Mouse (Mus musculus) brain, adult 10 weeks (tissue): ENCODE measurements around the gene Olfr73. TPM values are rescaled to one million over a fixed set of nuclear protein-coding genes. Genes with fewer than 3 reads are reported as not detected.

Experiments used
- polyA plus RNA-seq: library from polyadenylated mRNA; stranded (reverse); fragments of 350-450 nt; fragmentation: Illumina TruSeq; extraction: RNeasy Lipid Tissue Mini Kit (QIAGEN cat#74804); gene quantifications from one replicate; pipeline ENCODE4 v1.2.3, GENCODE M21; 2015; ENCODE audit warnings: low read depth, low replicate concordance

Gene Olfr73
- polyA plus RNA-seq, result not detected

GRCm38 (mm10) chr2:88037599-88037998 is at the start of gene Olfr73:
Gene Olfr73, minus strand, starts transcription at chr2:88037699.

GRCm38 (mm10) chr2:88071730-88072129 is 34.2 kb upstream of the Olfr73 start, which contains the start of gene Olfr1163:
Gene Olfr1163, minus strand, starts transcription at chr2:88071830.

GRCm38 (mm10) chr2:88051029-88051428 is 13.5 kb upstream of the Olfr73 start, which contains the start of gene Olfr1162:
Gene Olfr1162, minus strand, starts transcription at chr2:88051129.

GRCm38 (mm10) chr2:88022474-88022873 is 15.0 kb downstream of the Olfr73 start, which contains the start of gene Olfr1161:
Gene Olfr1161, plus strand, starts transcription at chr2:88022774.

GRCm38 (mm10) chr2:88007515-88008318 is 29.8 kb downstream of the Olfr73 start, which contains the start of gene Olfr1160:
Gene Olfr1160, minus strand, starts transcription at chr2:88008268.

GRCm38 (mm10) chr2:87989813-87990212 is 47.7 kb downstream of the Olfr73 start, which contains the start of gene Olfr1158:
Gene Olfr1158, plus strand, starts transcription at chr2:87990113.

Other genes starting within 250 kb of the Olfr73 start
- not detected for gene Olfr1143, start 237.1 kb downstream of the Olfr73 start, polyA plus RNA-seq
- gene Olfr1145, start 227.9 kb downstream of the Olfr73 start, polyA plus RNA-seq, result not detected
- gene Olfr1148, start 207.2 kb downstream of the Olfr73 start, polyA plus RNA-seq, result not detected
- gene Olfr1150-ps1, start 193.7 kb downstream of the Olfr73 start, polyA plus RNA-seq, result not detected
- gene Olfr1151, start 181.8 kb downstream of the Olfr73 start, polyA plus RNA-seq, result not detected
- gene Olfr1152, start 171.2 kb downstream of the Olfr73 start, polyA plus RNA-seq, result not detected
- not detected for gene Olfr1153, start 142.7 kb downstream of the Olfr73 start, polyA plus RNA-seq
- gene Olfr1154, start 132.5 kb downstream of the Olfr73 start, polyA plus RNA-seq, result not detected
- not detected for gene Olfr1155, start 92.6 kb downstream of the Olfr73 start, polyA plus RNA-seq
- not detected for gene Olfr1156, start 84.6 kb downstream of the Olfr73 start, polyA plus RNA-seq
- gene Olfr1157, start 69.4 kb downstream of the Olfr73 start, polyA plus RNA-seq, result not detected
- not detected for gene Olfr74, start 63.0 kb downstream of the Olfr73 start, polyA plus RNA-seq
- not detected for gene Olfr1158, start 47.6 kb downstream of the Olfr73 start, polyA plus RNA-seq
- gene Olfr1160, start 29.4 kb downstream of the Olfr73 start, polyA plus RNA-seq, result not detected
- not detected for gene Olfr1161, start 14.9 kb downstream of the Olfr73 start, polyA plus RNA-seq
- not detected for gene Olfr1162, start 13.4 kb upstream of the Olfr73 start, polyA plus RNA-seq
- not detected for gene Olfr1163, start 34.1 kb upstream of the Olfr73 start, polyA plus RNA-seq
- gene Olfr1164, start 56.3 kb upstream of the Olfr73 start, polyA plus RNA-seq, result not detected
- not detected for gene Olfr1166, start 90.6 kb upstream of the Olfr73 start, polyA plus RNA-seq
- gene Olfr1167, start 117.5 kb upstream of the Olfr73 start, polyA plus RNA-seq, result not detected
- gene Olfr1168, start 144.2 kb upstream of the Olfr73 start, polyA plus RNA-seq, result not detected
- not detected for gene Olfr1170, start 190.6 kb upstream of the Olfr73 start, polyA plus RNA-seq
- not detected for gene Olfr1173, start 242.2 kb upstream of the Olfr73 start, polyA plus RNA-seq